Mouse (Mus musculus): Measurements from ENCODE around the gene Tmem132e.

GRCm38 (mm10) chr11:82476092-82476491 lies 87.4 kb downstream of the Tmem132e start:
- TF ChIP-seq CTCF (IDR thresholded peaks at IDR 0.05; ENCODE audit: low read depth) (no peak), EP300 (IDR thresholded peaks at IDR 0.05; ENCODE audit: low read depth) (no peak)

Measured in heart, postnatal 0 days (tissue).